Mouse (Mus musculus): ENCODE measurements around the gene Cacnb4. TPM values are rescaled to one million over a fixed set of nuclear protein-coding genes. Genes with fewer than 3 reads are reported as not detected.
A peak's percentile ranks its signal among the peaks of the same experiment; 100 is the strongest.

The Cacnb4 gene
- polyA plus RNA-seq, 1 experiment, result 0.06 TPM

- no peak for TF ChIP-seq POLR2A (IDR thresholded peaks at IDR 0.05; ENCODE audit: low read depth, low read length)
- 0 out of 2 replicates have a peak, but pooled peaks have one; percentile 8 for TF ChIP-seq CTCF (IDR thresholded peaks at IDR 0.05; ENCODE audit: extremely low read depth, insufficient read depth, insufficient read length, insufficient replicate concordance)
- Histone ChIP-seq H3K36me3 (ENCODE audit: control insufficient read depth, insufficient read depth, low read length) (no peaks in the 10 kb centered on the region), H3K4me3 (ENCODE audit: extremely low read depth, insufficient read depth, insufficient read length) (no peak overlapping the region), H3K27ac (ENCODE audit: insufficient read depth, low read length) (no peak overlapping the region), H3K27me3 (ENCODE audit: control insufficient read depth, insufficient read depth, low read length) (no peaks in the 10 kb centered on the region), H3K4me1 (ENCODE audit: control insufficient read depth, insufficient read depth, insufficient read length) (peaks cover 5% of the 10 kb centered on the region; the same call in 1 of the 2 replicates)
- no peak for DNase-seq (ENCODE audit: low read depth in 1 of 2, low spot score in 2 of 2)
- WGBS, result 88% methylated on average over 3 of the region's 3 CpGs
These were observed 101.7 kb downstream of the Cacnb4 start for GRCm38 (mm10) chr2:52574929-52575328.

GRCm38 (mm10) chr2:52572221-52572620 lies 104.4 kb downstream of the Cacnb4 start:
- DNase-seq (ENCODE audit: low read depth in 1 of 2, low spot score in 2 of 2), result no peak
- no peak overlapping the region; the same call in 1 of the 2 replicates for H3K27ac ChIP-seq (ENCODE audit: insufficient read depth, low read length)
- no peaks in the 10 kb centered on the region for H3K36me3 ChIP-seq (ENCODE audit: control insufficient read depth, insufficient read depth, low read length)
- 77% methylated on average over 6 of the region's 6 CpGs for WGBS
- peaks cover 5% of the 10 kb centered on the region; the same call in 1 of the 2 replicates for H3K4me1 ChIP-seq (ENCODE audit: control insufficient read depth, insufficient read depth, insufficient read length)
- no peak for TF ChIP-seq POLR2A (IDR thresholded peaks at IDR 0.05; ENCODE audit: low read depth, low read length)
- no peak for TF ChIP-seq CTCF (IDR thresholded peaks at IDR 0.05; ENCODE audit: extremely low read depth, insufficient read depth, insufficient read length, insufficient replicate concordance)
- H3K4me3 ChIP-seq (ENCODE audit: extremely low read depth, insufficient read depth, insufficient read length), result no peak overlapping the region
- no peaks in the 10 kb centered on the region for H3K27me3 ChIP-seq (ENCODE audit: control insufficient read depth, insufficient read depth, low read length)

GRCm38 (mm10) chr2:52571339-52571968 lies 105.2 kb downstream of the Cacnb4 start:
- Histone ChIP-seq H3K36me3 (ENCODE audit: control insufficient read depth, insufficient read depth, low read length) (no peaks in the 10 kb centered on the region), H3K27me3 (ENCODE audit: control insufficient read depth, insufficient read depth, low read length) (no peaks in the 10 kb centered on the region), H3K27ac (ENCODE audit: insufficient read depth, low read length) (no peak overlapping the region), H3K4me1 (ENCODE audit: control insufficient read depth, insufficient read depth, insufficient read length) (peaks cover 5% of the 10 kb centered on the region; the same call in 1 of the 2 replicates), H3K4me3 (ENCODE audit: extremely low read depth, insufficient read depth, insufficient read length) (no peak overlapping the region)
- 16% methylated on average over 13 of the region's 13 CpGs for WGBS
- TF ChIP-seq CTCF (IDR thresholded peaks at IDR 0.05; ENCODE audit: extremely low read depth, insufficient read depth, insufficient read length, insufficient replicate concordance), result no peak
- peak; percentile 26 to 35 for DNase-seq (ENCODE audit: low read depth in 1 of 2, low spot score in 2 of 2)

GRCm38 (mm10) chr2:52570781-52571180 lies 105.8 kb downstream of the Cacnb4 start:
- no peaks in the 10 kb centered on the region for H3K36me3 ChIP-seq (ENCODE audit: control insufficient read depth, insufficient read depth, low read length)
- TF ChIP-seq POLR2A (IDR thresholded peaks at IDR 0.05; ENCODE audit: low read depth, low read length), result no peak
- TF ChIP-seq CTCF (IDR thresholded peaks at IDR 0.05; ENCODE audit: extremely low read depth, insufficient read depth, insufficient read length, insufficient replicate concordance), result no peak
- no peak overlapping the region for H3K4me3 ChIP-seq (ENCODE audit: extremely low read depth, insufficient read depth, insufficient read length)
- peaks cover 5% of the 10 kb centered on the region; the same call in 1 of the 2 replicates for H3K4me1 ChIP-seq (ENCODE audit: control insufficient read depth, insufficient read depth, insufficient read length)
- H3K27ac ChIP-seq (ENCODE audit: insufficient read depth, low read length), result peak overlapping the region; percentile 12; the same call in 1 of the 2 replicates
- 30% methylated on average over 5 of the region's 5 CpGs for WGBS
- H3K27me3 ChIP-seq (ENCODE audit: control insufficient read depth, insufficient read depth, low read length), result no peaks in the 10 kb centered on the region
- no peak for DNase-seq (ENCODE audit: low read depth in 1 of 2, low spot score in 2 of 2)

- H3K27ac ChIP-seq (ENCODE audit: insufficient read depth, low read length), result peak overlapping the region; percentile 12; the same call in 1 of the 2 replicates
- no peak overlapping the region for H3K4me3 ChIP-seq (ENCODE audit: extremely low read depth, insufficient read depth, insufficient read length)
- TF ChIP-seq POLR2A (IDR thresholded peaks at IDR 0.05; ENCODE audit: low read depth, low read length) (no peak), CTCF (IDR thresholded peaks at IDR 0.05; ENCODE audit: extremely low read depth, insufficient read depth, insufficient read length, insufficient replicate concordance) (no peak)
- 5% methylated on average over 11 of the region's 11 CpGs for WGBS
- peak in 1 of 2 experiments; percentile 21 for DNase-seq (ENCODE audit: low read depth in 1 of 2, low spot score in 2 of 2)
- no peaks in the 10 kb centered on the region for H3K27me3 ChIP-seq (ENCODE audit: control insufficient read depth, insufficient read depth, low read length)
- H3K36me3 ChIP-seq (ENCODE audit: control insufficient read depth, insufficient read depth, low read length), result no peaks in the 10 kb centered on the region
- peaks cover 5% of the 10 kb centered on the region; the same call in 1 of the 2 replicates for H3K4me1 ChIP-seq (ENCODE audit: control insufficient read depth, insufficient read depth, insufficient read length)
These were observed 106.5 kb downstream of the Cacnb4 start for GRCm38 (mm10) chr2:52570171-52570570.

- H3K27ac ChIP-seq (ENCODE audit: insufficient read depth, low read length), result no peak overlapping the region
- no peaks in the 10 kb centered on the region for H3K36me3 ChIP-seq (ENCODE audit: control insufficient read depth, insufficient read depth, low read length)
- no peak for DNase-seq (ENCODE audit: low read depth in 1 of 2, low spot score in 2 of 2)
- H3K27me3 ChIP-seq (ENCODE audit: control insufficient read depth, insufficient read depth, low read length), result no peaks in the 10 kb centered on the region
- H3K4me1 ChIP-seq (ENCODE audit: control insufficient read depth, insufficient read depth, insufficient read length), result peaks cover 3% of the 10 kb centered on the region; the same call in 1 of the 2 replicates
- WGBS, result 93% methylated on average over 3 of the region's 3 CpGs
- no peak for TF ChIP-seq CTCF (IDR thresholded peaks at IDR 0.05; ENCODE audit: extremely low read depth, insufficient read depth, insufficient read length, insufficient replicate concordance)
- no peak for TF ChIP-seq POLR2A (IDR thresholded peaks at IDR 0.05; ENCODE audit: low read depth, low read length)
- no peak overlapping the region for H3K4me3 ChIP-seq (ENCODE audit: extremely low read depth, insufficient read depth, insufficient read length)
These were observed 108.5 kb downstream of the Cacnb4 start for GRCm38 (mm10) chr2:52568131-52568530.

GRCm38 (mm10) chr2:52567421-52567820 lies 109.2 kb downstream of the Cacnb4 start:
- WGBS, result 85% methylated on average over 3 of the region's 3 CpGs
- no peak overlapping the region for H3K4me3 ChIP-seq (ENCODE audit: extremely low read depth, insufficient read depth, insufficient read length)
- TF ChIP-seq CTCF (IDR thresholded peaks at IDR 0.05; ENCODE audit: extremely low read depth, insufficient read depth, insufficient read length, insufficient replicate concordance) (no peak), POLR2A (IDR thresholded peaks at IDR 0.05; ENCODE audit: low read depth, low read length) (no peak)

More at GRCm38 (mm10) chr2:52567421-52567820, 109.2 kb downstream of the Cacnb4 start:
- no peaks in the 10 kb centered on the region for H3K27me3 ChIP-seq (ENCODE audit: control insufficient read depth, insufficient read depth, low read length)
- no peak overlapping the region for H3K27ac ChIP-seq (ENCODE audit: insufficient read depth, low read length)
- no peak for DNase-seq (ENCODE audit: low read depth in 1 of 2, low spot score in 2 of 2)
- H3K36me3 ChIP-seq (ENCODE audit: control insufficient read depth, insufficient read depth, low read length), result no peaks in the 10 kb centered on the region
- peaks cover 3% of the 10 kb centered on the region; the same call in 1 of the 2 replicates for H3K4me1 ChIP-seq (ENCODE audit: control insufficient read depth, insufficient read depth, insufficient read length)
